Mouse (Mus musculus): ENCODE measurements around the gene Ctu1.
A peak's percentile ranks its signal among the peaks of the same experiment; 100 is the strongest.
"Not testable (repeated sequence)": the region's sequence is repeated elsewhere in the genome, so short reads cannot be mapped to it uniquely, and the experiment has no call there.

The Ctu1 gene

DNA sequence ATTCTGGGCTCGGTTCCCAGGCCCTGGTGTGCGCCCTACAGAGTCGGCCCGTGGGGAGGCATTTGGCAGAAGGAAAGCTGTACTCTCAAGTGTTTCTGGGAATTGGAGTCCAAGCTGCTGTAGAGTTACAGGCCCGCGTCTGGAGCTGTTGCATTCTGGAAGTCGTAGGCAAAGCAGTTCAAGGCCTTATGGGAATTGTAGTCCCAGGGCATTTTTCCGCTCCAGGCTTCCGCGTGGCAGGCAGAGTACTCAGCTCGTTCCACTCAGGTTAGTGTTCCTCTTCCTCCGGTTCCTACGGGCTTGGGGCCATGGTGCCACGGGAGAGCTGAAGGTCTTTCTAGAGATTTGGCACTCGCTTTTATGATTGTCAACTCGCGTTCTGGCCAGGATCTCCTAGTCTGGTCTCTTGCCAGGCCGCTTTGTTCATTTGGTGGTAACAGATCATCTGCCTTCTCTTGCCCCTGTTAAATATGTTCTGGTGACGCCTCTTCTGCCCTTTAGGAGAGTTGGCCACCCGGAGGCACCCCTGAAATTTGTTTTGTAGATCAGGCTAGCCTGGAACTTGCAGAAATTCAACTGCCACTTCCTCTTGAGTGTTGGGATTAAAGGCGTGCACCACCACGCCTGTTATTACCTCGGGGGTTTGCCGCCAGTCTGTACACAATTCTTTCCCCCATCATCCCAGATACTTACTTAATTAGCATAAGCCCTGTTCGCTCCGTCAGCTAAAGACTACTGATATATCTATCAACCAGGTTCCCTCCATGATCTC, at the start of gene Ctu1:
Gene Ctu1, plus strand, starts transcription at position 208 of the 772 bp plus-strand sequence.
- DNase-seq (ENCODE audit: low read depth, low spot score): peak; percentile 97

DNA sequence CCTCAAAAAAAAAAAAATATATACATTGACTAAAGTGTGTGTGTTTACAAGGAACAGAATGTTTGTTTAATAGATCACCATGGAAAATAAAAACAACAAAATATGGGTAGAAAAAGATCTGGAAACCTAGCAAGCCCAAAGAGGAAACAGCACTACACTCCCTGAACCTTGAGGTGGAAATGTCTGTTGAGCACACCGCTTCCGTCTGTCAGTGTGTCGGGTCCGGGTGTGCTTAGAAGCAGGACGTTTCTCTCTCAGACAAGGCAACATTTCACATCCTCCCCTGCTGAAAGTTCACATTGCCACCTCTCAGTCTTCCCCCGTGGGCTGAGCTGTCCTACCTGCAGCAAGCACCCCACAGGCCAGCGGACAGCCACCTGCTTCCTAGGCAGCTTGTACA, 48.9 kb upstream of the Ctu1 start:
- DNase-seq (ENCODE audit: low read depth, low spot score): no peak

DNA sequence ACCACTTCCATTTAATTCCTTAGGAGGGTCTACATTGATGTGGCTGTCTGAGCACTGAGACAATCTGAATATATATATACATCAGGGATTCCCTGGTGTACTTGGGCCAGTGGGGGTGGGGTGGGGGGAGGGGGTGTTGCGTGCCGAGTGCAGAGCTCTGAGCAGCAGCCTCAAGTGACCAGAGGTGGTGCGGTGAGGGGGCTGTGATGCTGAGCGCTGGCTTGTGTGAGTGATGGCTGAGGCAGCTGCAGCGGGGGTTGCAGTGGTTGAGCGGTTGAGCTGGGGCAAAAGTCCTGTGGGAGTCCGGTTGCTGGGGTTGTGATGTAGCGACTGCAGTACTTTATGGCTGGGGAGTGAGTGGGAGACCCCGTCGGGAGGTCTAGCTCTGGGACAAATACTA, 48.0 kb upstream of the Ctu1 start:
- no peak for DNase-seq (ENCODE audit: low read depth, low spot score)

DNA sequence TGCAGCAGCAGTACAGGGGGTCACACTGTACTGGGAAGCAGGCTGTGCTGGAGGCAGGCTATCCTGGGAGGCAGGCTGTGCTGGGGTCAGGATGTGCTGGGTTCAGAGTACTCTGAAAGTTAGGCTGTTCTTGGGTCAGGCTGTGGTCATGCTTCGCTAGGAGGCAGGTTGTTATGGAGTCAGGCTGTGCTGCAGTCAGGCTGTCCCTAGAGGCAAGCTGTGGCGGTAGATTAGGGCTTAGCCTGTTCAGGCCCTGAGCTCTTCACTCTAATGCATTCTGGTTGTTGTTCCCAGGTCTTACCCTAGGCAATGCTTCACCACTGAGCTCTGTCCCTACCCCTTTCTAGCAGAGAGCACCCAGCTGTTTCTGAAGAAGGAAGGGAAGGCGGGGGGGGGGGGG, 46.8 kb upstream of the Ctu1 start:
- no peak for DNase-seq (ENCODE audit: low read depth, low spot score)

DNA sequence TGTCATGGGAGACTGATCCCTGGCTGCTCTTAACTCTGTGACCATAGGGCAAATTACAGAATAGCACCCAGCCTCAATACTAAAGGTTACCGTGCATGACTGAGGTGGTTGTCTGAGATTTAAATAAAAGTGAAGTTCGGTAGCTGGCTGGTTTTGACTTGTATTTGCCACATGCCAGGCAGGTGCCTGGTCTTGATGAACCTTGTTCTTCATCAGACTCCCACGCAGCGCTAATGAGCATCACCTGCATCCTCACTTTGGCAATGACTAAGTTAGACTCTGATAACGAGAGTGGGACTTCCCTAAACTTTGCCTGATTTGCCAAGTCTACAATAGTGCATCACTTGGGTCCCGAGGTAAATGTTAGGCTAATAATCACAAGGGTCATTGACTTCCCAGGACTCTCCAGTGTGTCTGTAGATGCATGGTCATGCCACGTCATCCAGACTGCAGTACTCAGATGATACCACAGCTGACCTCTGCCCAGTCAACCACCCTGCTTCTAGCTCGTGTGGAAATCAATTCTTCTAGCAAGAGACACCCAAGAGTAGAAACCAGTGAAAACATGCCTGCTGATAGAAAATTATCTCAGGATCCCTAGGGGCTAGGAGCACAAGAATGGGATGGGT, 45.9 kb upstream of the Ctu1 start:
- DNase-seq (ENCODE audit: low read depth, low spot score): no peak

DNA sequence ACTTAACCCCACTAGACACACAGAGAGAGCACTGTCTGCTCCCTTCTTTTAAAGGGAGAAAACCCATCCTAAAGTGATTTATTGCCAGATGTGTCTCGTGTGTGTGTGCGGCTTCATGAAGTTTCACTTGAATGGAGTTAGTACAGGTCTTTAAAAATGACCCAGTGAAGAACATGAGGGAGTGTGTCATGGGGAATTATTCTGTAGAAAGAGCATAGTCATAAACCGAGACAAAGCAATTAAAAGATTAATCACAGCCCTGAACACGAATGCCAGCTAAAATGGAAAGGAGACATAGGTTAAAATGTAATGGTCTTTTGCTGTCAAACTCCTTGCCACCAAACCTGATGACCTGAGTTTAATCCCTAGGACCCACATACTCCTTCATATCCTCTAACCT, 37.9 kb upstream of the Ctu1 start:
- no peak for DNase-seq (ENCODE audit: low read depth, low spot score)

DNA sequence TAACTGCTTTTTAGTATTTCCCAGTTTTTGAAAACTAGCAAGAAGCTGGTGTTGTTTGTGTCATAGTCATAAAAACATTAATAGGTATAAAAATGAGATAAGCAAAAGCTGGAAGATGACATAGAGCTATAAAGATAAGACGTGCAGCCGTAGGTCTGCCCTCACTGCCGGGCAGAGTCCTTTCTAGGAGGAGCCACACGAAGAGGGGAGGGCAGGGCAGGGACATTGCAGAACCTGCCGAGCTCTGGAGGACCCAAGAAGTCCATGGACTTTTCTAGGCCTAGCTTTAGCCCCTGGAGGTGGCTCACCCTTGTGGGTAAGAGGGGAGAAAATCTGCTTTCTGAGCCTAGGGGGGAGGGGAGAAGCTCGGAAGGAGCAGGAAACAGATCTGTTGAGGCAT, 37.3 kb upstream of the Ctu1 start, which contains the start of gene Ceacam18:
Gene Ceacam18, plus strand, starts transcription at position 208 of the 400 bp plus-strand sequence.
- no peak for DNase-seq (ENCODE audit: low read depth, low spot score)

DNA sequence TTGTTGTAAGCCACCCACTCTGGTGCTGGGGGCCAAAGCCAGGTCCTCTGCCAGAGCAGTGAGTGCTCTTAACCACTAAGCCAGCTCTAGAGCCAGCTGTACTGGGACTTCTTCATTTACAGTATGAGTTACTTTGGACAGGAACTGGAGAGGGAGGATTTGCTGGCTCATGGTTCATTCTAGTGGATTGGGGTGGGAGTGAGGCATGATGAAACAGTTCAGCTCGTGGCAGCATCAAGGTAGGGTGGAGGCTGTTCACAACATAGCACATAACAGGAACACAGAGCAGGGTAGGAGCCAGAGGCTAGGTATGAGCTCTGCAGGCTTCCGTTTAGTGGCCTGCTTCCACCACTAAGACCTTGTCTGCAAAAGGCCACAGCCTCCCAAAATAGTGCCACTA, 35.6 kb upstream of the Ctu1 start:
- DNase-seq (ENCODE audit: low read depth, low spot score): no peak

DNA sequence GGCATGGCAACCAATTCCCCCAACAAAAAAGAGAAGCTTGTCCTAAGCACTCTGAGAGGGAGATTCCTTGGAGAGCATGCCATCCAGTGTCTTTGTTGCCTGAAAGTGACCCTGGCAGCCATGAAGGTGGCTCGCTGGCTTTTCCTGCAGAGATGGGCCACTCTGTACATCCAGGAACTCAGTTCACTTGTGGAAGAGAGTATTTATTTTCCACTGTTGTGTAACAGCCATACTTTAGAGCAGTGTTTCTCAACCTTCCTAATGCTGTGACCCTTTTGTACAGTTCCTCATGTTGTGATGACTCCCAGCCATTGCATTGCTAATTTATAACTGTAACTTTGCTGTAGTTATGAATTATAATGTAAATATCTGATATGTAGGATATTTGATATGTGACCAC, 34.7 kb upstream of the Ctu1 start:
- no peak for DNase-seq (ENCODE audit: low read depth, low spot score)

DNA sequence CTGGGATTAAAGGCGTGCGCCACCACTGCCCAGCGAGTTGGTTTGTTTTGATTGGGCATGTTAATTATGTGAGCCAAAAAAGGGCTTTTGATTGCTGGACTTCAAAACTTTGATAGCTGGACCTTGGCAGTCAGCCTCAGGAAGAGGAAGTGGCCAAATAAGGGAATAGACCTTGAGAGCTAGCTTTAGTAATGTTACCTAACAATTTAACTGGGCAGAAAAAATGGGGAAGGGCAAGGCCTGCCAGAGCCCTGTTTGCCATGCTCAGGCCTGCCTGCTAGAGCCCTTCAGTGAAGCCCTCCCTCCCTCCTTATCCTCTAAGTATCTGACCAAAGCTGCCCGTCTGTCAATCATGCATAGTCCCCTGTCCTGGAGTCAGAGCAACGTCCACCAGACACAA, 29.2 kb upstream of the Ctu1 start:
- DNase-seq (ENCODE audit: low read depth, low spot score): no peak

DNA sequence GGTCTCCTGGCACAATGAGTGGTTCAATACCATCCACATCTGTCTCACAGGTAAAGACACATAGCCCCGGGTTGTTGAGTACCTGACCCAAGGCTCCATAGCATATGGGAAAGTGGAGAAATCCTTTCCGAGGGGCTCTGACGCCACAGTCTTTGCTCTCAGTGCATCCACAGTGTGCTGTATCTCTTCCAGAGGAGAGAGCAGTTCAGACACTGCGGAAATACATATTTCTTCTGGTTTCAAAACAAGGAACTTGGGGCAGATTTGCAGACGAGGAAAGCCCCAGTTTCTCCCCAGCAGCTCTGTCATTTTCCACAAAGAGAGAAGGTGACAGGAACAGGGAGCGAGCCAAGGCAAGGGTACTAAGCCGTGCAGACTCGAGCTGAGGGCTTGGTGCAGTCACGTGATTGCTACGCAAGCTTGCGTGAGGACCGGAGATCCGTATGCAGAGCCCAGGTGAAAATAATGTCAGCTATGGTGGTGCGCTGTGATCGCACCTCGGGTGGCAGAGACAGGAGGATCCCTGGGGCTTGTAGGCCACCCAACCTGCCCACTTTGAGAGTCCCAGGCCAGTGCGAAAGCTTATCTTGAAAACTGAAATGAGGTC, 28.7 kb upstream of the Ctu1 start:
- no peak for DNase-seq (ENCODE audit: low read depth, low spot score)

DNA sequence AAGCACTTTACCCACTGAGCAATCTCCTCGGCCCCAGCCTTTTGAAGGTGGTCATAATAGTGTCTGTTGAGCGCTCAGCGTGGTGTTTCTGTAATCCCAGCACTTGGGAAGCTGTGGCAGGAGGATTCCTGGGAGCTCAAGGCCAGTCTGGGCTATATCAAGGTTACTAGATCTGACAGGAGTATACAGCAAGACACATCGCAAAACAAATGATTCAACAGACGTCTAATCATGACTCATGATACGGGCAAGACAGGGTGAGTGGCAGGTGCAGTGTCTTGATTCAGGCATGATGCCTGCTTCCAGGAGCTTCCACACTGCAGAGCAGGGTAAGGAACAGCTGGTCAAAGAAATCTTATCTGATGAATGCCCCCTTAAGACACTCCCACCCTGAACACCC, 19.1 kb upstream of the Ctu1 start:
- DNase-seq (ENCODE audit: low read depth, low spot score): no peak

DNA sequence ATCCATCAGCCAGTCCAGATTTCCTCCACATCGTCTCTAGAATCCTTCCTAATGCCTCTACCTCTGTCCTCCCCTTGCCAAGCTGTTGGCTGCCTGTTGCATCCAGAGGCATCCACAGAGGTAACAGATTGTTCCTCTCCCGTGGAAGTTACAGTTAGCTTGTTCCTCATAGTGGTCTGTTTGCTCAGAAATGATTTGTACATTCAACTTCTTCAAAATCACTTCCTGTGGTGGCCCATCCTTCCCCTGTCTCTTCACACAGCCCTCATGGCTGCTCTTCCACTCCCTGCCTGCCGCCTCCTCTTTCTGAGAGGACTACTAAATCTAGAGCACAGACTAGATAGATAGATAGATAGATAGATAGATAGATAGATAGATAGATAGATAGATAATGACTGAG, 17.3 kb upstream of the Ctu1 start:
- DNase-seq (ENCODE audit: low read depth, low spot score): no peak

DNA sequence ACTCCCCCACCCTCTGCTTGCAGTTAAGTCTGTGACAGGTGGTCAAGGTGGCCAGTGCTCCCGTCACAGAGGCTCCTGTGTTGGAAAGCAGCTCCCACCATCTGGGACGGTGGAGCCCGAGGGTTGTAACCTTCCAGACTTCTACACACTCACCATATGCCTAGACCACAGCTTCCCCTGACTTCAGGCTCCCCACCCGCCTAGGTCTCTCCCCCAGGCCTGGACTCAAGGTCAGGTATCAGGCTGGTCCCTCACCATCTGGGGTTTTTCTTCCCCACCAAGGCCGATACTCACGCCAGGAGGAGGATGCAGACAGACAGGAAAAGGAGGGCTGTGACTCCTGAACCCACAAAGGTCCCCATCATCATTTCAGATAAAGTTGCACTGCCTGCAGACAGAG, 15.6 kb upstream of the Ctu1 start:
- DNase-seq (ENCODE audit: low read depth, low spot score): no peak

DNA sequence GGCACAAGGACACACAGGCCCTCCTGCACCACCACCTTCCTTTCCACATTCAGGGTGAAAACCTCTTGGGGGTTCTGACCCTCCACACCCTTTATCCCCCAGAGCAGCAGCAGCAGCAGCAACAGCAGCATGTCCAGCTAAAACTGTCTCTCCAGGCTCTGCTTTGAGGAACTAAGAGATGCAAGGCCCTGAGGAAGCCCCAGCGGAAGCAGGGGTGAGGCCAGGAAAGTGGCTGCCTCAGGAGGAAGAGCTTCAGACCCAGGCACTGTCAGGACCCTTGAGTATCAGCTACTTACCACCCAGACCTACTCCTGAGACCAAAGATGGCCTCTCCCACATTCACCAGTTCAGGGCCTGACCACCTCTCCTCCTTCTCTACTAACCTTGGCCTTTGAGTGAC, 11.8 kb upstream of the Ctu1 start, which contains the start of gene Siglece:
Gene Siglece, minus strand, starts transcription at position 160 of the 400 bp plus-strand sequence.
- DNase-seq (ENCODE audit: low read depth, low spot score): no peak

DNA sequence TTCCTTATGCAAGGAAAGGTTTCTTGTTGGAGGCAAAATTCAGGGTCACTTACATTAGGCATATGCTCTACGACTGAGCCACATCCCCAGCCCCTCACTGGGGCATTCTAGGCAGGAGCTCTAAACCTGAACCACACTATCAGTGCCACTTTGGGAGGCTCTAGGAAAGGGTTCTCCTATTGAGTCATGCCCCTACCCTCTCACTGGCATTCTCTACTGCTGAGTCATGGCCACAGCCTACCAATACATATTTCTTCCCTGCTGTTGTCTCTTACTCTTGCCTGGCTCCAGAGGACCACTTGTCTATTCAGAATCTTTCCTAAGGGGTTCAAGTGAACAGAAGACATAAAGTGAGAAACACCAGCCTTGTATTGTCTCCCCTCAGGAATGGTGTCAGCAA, 9.0 kb upstream of the Ctu1 start:
- DNase-seq (ENCODE audit: low read depth, low spot score): no peak

DNA sequence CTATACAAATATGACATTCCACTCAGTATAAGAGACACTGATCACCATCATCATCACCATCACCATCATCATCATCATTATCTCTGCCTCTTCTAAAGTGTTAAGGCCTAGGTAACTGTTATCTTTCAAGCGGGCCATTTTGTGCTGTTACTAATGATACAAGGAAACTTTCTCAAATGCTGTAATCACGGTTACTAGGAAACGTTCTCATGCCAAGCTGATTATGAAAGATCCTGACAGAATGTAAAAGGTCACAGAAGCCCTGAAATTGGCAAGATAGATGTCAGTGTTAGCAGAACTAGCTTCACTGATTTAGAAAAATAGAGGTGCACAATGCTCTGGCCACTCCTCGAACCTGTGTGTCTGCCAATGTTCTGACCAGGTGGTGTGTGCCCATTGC, 4.6 kb upstream of the Ctu1 start:
- not testable (repeated sequence) for DNase-seq (ENCODE audit: low read depth, low spot score)

DNA sequence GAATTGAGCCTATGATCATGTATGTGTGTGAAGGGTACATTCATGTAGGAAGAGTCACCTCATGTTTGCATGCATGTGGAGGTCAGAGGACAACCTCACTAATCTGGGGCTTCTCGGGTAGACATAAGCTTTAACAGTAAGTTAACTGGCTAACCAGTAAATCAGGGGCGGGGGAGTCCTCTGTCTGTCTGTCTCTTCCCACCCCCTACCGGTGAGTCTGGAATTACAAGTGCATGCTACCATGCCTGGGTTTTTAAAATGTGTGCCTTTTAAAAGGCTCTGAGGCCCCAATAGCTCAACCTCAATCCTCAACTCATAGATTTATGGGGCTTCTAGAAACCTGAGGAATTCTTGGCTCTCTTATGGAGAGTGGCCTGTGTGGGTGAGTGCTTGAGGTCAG, 3.2 kb upstream of the Ctu1 start:
- DNase-seq (ENCODE audit: low read depth, low spot score): no peak

DNA sequence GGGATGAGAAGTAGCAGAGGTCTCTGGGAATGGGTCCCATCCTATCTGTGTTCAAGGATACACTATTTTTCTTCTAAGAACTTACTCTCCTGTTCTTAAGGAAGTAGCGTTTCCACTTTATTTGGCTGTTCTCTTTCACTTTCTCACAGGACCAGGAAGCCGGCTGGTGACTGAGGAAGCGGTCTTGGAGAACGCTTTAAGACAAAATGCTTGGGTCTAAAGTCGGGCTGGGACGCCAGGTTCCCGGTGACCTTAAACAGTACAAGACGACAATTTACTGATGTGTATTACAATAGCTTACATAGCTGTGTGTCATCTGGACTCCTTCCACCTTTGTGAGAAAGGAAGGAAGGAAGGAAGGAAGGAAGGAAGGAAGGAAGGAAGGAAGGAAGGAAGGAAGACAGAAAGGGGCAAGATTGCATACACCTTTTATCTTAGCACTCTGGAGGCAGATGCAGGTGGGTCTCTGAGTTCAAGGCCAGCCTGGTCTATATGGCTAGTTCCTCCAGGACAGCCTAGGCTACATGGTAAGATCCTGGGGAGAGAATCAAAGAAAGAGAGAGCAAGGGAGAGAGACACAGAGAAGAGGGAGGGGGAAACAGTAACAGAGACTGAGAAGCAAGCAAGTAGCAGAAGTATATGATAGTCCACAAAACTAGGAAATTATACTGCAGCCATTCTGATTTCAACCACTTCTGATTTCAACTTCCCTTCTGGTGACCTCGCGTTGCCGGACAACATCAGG, 580 bp upstream of the Ctu1 start:
- DNase-seq (ENCODE audit: low read depth, low spot score): no peak

DNA sequence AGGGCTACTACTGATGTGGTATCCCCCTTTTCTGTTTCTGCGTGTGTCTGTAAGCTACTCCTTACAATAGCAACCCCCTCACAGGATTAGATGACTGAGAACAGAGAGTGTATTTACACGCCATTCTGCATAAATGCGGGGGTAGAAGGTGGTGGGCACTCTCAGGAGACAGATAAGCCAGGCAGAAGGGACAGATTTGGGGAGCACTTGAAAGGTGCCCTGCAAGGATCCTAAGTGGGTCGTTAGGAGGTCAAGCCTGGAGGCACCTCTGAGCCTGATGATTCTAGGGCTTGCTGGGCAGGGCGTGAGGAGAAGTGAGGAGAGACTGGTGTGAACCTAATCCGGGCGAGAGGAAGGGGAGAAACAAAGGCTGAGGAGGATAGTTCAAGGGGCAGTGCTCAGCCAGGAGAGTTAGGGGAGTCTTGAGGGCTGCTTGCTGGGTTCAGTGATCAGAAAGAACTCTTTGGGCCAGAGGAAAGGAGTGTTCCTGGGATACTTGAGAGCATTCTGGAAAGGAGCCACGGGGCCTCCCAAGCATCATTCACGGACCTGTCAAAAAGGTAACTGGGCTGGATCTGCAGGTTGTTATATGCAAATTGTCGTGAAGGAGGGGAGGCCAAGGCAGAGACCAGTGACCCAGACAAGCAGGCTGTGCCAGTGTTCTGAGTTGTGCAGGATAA, 905 bp downstream of the Ctu1 start:
- no peak for DNase-seq (ENCODE audit: low read depth, low spot score)

DNA sequence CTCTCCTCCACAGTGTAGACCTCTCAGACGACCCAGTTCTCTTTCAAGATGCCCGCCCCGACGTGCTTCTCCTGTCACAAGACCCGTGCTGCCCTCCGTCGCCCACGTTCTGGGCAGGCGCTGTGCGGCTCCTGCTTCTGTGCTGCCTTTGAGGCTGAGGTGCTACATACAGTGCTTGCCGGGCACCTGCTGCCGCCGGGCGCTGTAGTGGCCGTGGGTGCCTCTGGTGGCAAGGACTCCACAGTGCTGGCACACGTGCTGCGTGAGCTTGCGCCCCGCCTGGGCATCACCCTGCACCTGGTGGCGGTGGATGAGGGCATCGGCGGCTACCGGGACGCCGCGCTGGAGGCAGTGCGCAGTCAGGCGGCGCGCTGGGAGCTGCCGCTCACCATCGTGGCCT, 3.3 kb downstream of the Ctu1 start:
- DNase-seq (ENCODE audit: low read depth, low spot score): no peak

DNA sequence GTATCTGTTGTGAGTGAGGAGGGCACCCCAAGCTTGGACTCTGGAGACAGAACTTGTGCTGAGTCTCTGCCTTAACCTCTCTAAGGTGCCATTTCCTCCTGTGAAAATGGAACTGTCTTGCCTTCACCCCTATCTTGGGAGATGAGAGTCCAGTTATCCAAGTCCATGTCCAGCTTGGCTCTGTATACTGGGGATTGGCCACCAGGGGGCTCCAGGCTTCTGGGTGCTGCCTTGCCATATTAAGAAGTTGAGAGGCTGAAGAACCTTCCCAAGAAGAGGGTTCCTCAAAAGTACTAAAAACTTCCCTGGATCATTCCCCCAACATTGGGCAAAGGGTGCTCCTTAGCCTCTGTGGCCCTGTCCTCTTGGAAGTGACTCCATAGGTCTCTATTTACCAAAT, 6.7 kb downstream of the Ctu1 start:
- no peak for DNase-seq (ENCODE audit: low read depth, low spot score)

Data from telencephalon, adult 2 months (tissue).